ENCODE assay signal across 8 mouse cellular contexts in genomic region chr2:31484187-31484586, GRCm38 (mm10).
DNase-seq lines count a peak whose midpoint lies in the region.

No protein-coding gene starts in this region.

- DNase-seq in 416B (ENCODE audit: low read depth) (peak; percentile 83), ES-CJ7 (ENCODE audit: low read depth, low spot score) (peak; percentile 87)
- peak; percentile 73 to 86 for DNase-seq in cerebellum, adult 18-20 months
- peak; percentile 80 for DNase-seq in forelimb bud, embryonic 11.5 days (ENCODE audit: low read depth, low spot score)
- peak; percentile 56 to 80 for DNase-seq in kidney, postnatal 36 days
- DNase-seq in lung, adult 18-20 months = peak; percentile 34 to 57
- DNase-seq in ovary, postnatal 36 days (ENCODE audit: low spot score) = peak; percentile 69
- DNase-seq in urinary bladder, postnatal 4 days (ENCODE audit: low spot score in 2 of 2) = peak; percentile 55 to 78

Comparison
In these comparisons a context has a peak if more than half of its experiments do, and no peak if none do; other contexts are left out.
1. Peak in every context shown above with its lines: DNase-seq.